Mouse (Mus musculus): ENCODE data around the gene S100a11. TPM values are rescaled to one million over a fixed set of nuclear protein-coding genes. Genes with fewer than 3 reads are reported as not detected.

The S100a11 gene
- polyA plus RNA-seq, 1 experiment from 2014 or later, result 317 TPM

Other genes starting within 250 kb of the S100a11 start
- gene Flg, start 247.0 kb upstream of the S100a11 start, polyA plus RNA-seq (2014; fragmentation: Nextera tagmentation; extraction: Ambion mirVana), result 0.33 TPM in 1 of 2 replicates, not detected in the other
- not detected in 2 replicates for gene Hrnr, start 200.7 kb upstream of the S100a11 start, polyA plus RNA-seq (2014; fragmentation: Nextera tagmentation; extraction: Ambion mirVana)
- not detected in 2 replicates for gene Rptn, start 126.8 kb upstream of the S100a11 start, polyA plus RNA-seq (2014; fragmentation: Nextera tagmentation; extraction: Ambion mirVana)
- 0.25 and 0.40 TPM in 2 replicates for gene Tchh, start 78.2 kb upstream of the S100a11 start, polyA plus RNA-seq (2014; fragmentation: Nextera tagmentation; extraction: Ambion mirVana)
- not detected in 2 replicates for gene Tchhl1, start 51.7 kb upstream of the S100a11 start, polyA plus RNA-seq (2014; fragmentation: Nextera tagmentation; extraction: Ambion mirVana)
- gene S100a10, start 34.6 kb downstream of the S100a11 start, polyA plus RNA-seq (2014; fragmentation: Nextera tagmentation; extraction: Ambion mirVana), result 128 and 139 TPM in 2 replicates
- not detected in 2 replicates for gene Tdpoz2, start 132.2 kb downstream of the S100a11 start, polyA plus RNA-seq (2014; fragmentation: Nextera tagmentation; extraction: Ambion mirVana)
- gene Tdpoz1, start 155.8 kb downstream of the S100a11 start, polyA plus RNA-seq (2014; fragmentation: Nextera tagmentation; extraction: Ambion mirVana), result not detected in 2 replicates
- not detected in 2 replicates for gene Gm37596, start 172.6 kb downstream of the S100a11 start, polyA plus RNA-seq (2014; fragmentation: Nextera tagmentation; extraction: Ambion mirVana)